Mouse (Mus musculus) liver, postnatal 0 days (tissue): ENCODE data around the gene Pola2.

Experiments
- CTCF ChIP-seq: sonication (generic); IDR thresholded peaks from 2 replicates; pipeline ENCODE4 v1.5.1; 2016; ENCODE audit warnings: antibody characterized with exemption, low read depth
- EP300 ChIP-seq: IDR thresholded peaks from 2 replicates; pipeline ENCODE4 v1.6.1; 2016; ENCODE audit warnings: antibody characterized with exemption, low read depth, mild to moderate bottlenecking

DNA sequence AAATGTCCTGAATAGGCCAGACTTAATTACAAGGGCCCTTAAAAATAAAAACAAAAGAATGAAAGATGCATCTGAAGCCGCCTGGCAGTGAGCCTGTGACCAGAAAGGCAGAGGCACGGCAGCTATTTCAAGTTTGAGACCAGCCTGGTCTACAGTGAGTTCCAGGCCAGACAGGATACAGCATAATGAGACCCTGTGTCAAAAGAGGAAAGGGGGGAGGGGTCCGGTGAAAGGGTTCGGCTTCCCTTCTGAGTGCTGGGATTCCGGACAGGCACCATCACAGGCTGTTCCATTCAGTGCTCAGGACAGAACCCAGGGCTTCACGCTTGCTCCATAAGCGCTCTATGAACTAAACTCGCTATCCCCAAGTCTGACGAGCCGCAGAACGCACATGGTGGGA is 37.0 kb downstream of the Pola2 start:
- TF ChIP-seq CTCF: no peak
- no peak for TF ChIP-seq EP300
